Mouse (Mus musculus) liver, embryonic 13.5 days (tissue): ENCODE measurements around the gene Zbtb45. TPM values are rescaled to one million over a fixed set of nuclear protein-coding genes. Genes with fewer than 3 reads are reported as not detected.
A peak's percentile ranks its signal among the peaks of the same experiment; 100 is the strongest.

Experiments used
- ATAC-seq: fragments of 200-750 bp; cut with Nextera tagmentation; 2 replicates; pipeline ENCODE4 v1.8.0; 2017; ENCODE audit warnings: low read depth, mild to moderate bottlenecking, moderate number of reproducible peaks, moderate library complexity
- DNase-seq: peaks from one replicate; pipeline ENCODE4 v3.0.0; 2022
- H3K27ac ChIP-seq: fragments of 300-500 bp; sonication (generic); 2 replicates; pipeline ENCODE4 v1.5.1; 2015; ENCODE audit warnings: moderate library complexity, mild to moderate bottlenecking, inconsistent platforms
- H3K27me3 ChIP-seq: fragments of 300-500 bp; sonication (generic); 2 replicates; pipeline ENCODE4 v1.6.1; 2015; ENCODE audit warnings: mild to moderate bottlenecking, inconsistent platforms
- H3K36me3 ChIP-seq: fragments of 300-500 bp; sonication (generic); 2 replicates; pipeline ENCODE4 v1.6.1; 2015; ENCODE audit warnings: mild to moderate bottlenecking, inconsistent platforms
- H3K4me1 ChIP-seq: fragments of 300-500 bp; sonication (generic); replicated peaks from 2 replicates; pipeline ENCODE4 v1.6.1; 2015; ENCODE audit warnings: inconsistent platforms
- H3K4me2 ChIP-seq: fragments of 300-500 bp; sonication (generic); 2 replicates; pipeline ENCODE4 v1.6.1; 2015; ENCODE audit warnings: inconsistent platforms, mild to moderate bottlenecking, moderate library complexity
- H3K4me3 ChIP-seq: fragments of 300-500 bp; sonication (generic); replicated peaks from 2 replicates; pipeline ENCODE4 v1.5.1; 2015; ENCODE audit warnings: mild to moderate bottlenecking, inconsistent platforms
- H3K9ac ChIP-seq: fragments of 300-500 bp; sonication (generic); 2 replicates; pipeline ENCODE4 v1.6.1; 2015; ENCODE audit warnings: mild to moderate bottlenecking, inconsistent platforms
- H3K9me3 ChIP-seq: fragments of 300-500 bp; sonication (generic); replicated peaks from 2 replicates; pipeline ENCODE4 v1.6.1; 2016; ENCODE audit warnings: inconsistent platforms
- WGBS: fragments of 180-500 bp; shearing (Covaris S2); methylation state at CpG from one replicate; pipeline ENCODE4 v1.1.7; 2015; ENCODE audit not compliant: insufficient replicate concordance; 5-methylcytosine and 5-hydroxymethylcytosine counted together
- polyA plus RNA-seq: library from polyadenylated mRNA; unstranded; fragments of >200 nt; fragmentation: Nextera tagmentation; extraction: Ambion mirVana; gene quantifications from 2 replicates; pipeline ENCODE4 v1.2.1, GENCODE M21; 2015

Gene Zbtb45
- polyA plus RNA-seq, 1 experiment from 2014 or later, result 14.4 TPM

- ATAC-seq (no peak), DNase-seq (no peak)
- 41% methylated on average over 13 of the region's 13 CpGs for WGBS
- Histone ChIP-seq H3K27ac (peak overlapping the region; percentile 97), H3K9ac (peak overlapping the region; percentile 88), H3K27me3 (no peaks in the 10 kb centered on the region), H3K9me3 (no peaks in the 10 kb centered on the region), H3K4me1 (peaks cover 49% of the 10 kb centered on the region), H3K4me3 (peak overlapping the region; percentile 78), H3K4me2 (peak overlapping the region; percentile 74), H3K36me3 (peaks cover 66% of the 10 kb centered on the region)
These were observed 23.8 kb upstream of the Zbtb45 start for GRCm38 (mm10) chr7:13033451-13034147.

GRCm38 (mm10) chr7:13032541-13032940 lies 22.7 kb upstream of the Zbtb45 start:
- no peaks in the 10 kb centered on the region for H3K9me3 ChIP-seq
- ATAC-seq, result no peak
- H3K27ac ChIP-seq, result no peak overlapping the region
- WGBS, result 89% methylated on average over 7 of the region's 7 CpGs
- no peak for DNase-seq
- H3K9ac ChIP-seq, result peak overlapping the region; percentile 88; the same call in 1 of the 2 replicates
- peaks cover 48% of the 10 kb centered on the region for H3K4me1 ChIP-seq
- no peaks in the 10 kb centered on the region for H3K27me3 ChIP-seq
- peaks cover 77% of the 10 kb centered on the region for H3K36me3 ChIP-seq
- H3K4me2 ChIP-seq, result 0 out of 2 replicates have a peak overlapping the region, but pooled peaks have one; percentile 74
- peak overlapping the region; percentile 17; the same call in 1 of the 2 replicates for H3K4me3 ChIP-seq

DNA sequence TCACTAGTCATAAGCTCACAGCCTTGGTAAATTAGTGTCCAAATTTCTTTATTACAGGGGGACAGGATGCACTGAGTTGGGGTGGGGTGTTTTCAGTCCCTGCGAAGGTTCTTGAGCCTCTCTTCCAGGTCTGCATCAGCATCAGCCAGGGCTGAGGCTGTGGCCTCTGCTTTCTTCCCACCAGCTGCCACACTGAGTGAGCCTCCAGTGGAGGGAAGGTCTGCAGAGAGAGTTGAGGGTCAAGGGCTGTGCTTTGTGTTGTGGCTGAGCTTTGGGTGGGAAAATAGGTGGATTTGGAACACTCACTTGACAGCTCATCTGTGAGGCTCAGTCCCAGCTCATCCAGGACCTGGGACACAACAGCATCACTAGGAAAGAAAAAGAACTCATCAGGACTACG lies 22.1 kb upstream of the Zbtb45 start:
- no peak overlapping the region for H3K4me2 ChIP-seq
- H3K4me1 ChIP-seq, result peaks cover 49% of the 10 kb centered on the region
- 0 out of 2 replicates have a peak overlapping the region, but pooled peaks have one; percentile 10 for H3K9ac ChIP-seq
- H3K4me3 ChIP-seq, result no peak overlapping the region
- ATAC-seq (no peak), DNase-seq (no peak)
- WGBS, result 81% methylated on average over 2 of the region's 2 CpGs
- no peaks in the 10 kb centered on the region for H3K27me3 ChIP-seq
- H3K27ac ChIP-seq, result no peak overlapping the region; the same call in 1 of the 2 replicates
- H3K9me3 ChIP-seq, result no peaks in the 10 kb centered on the region
- peaks cover 82% of the 10 kb centered on the region for H3K36me3 ChIP-seq

DNA sequence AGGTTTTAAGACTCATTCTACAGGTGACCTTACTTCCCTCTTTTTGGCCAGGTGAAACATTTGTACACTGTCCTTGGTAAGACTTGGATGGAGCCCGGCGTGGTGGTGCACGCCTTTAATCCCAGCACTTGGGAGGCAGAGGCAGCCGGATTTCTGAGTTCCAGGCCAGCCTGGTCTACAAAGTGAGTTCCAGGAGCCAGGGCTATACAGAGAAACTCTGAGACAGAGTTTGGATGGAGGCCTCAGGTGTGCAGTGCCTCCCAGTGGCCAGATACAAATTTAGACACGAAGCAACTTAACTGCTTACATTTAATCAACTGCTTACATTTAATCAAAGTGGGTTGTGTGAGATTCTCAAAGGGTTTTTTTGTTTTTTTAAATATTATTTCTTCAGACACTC lies 21.2 kb upstream of the Zbtb45 start:
- Histone ChIP-seq H3K4me1 (peaks cover 49% of the 10 kb centered on the region), H3K9me3 (no peaks in the 10 kb centered on the region), H3K27me3 (no peaks in the 10 kb centered on the region), H3K4me3 (no peak overlapping the region), H3K9ac (no peak overlapping the region), H3K4me2 (no peak overlapping the region), H3K36me3 (peaks cover 88% of the 10 kb centered on the region), H3K27ac (no peak overlapping the region)
- ATAC-seq, result no peak
- WGBS, result 80% methylated on average over 5 of the region's 5 CpGs
- no peak for DNase-seq

- Histone ChIP-seq H3K27ac (no peak overlapping the region), H3K4me3 (no peak overlapping the region), H3K36me3 (peaks cover 83% of the 10 kb centered on the region), H3K9ac (no peak overlapping the region), H3K4me2 (no peak overlapping the region), H3K27me3 (no peaks in the 10 kb centered on the region), H3K9me3 (no peaks in the 10 kb centered on the region), H3K4me1 (peaks cover 46% of the 10 kb centered on the region)
- WGBS, result 86% methylated on average over 4 of the region's 4 CpGs
- DNase-seq (no peak), ATAC-seq (no peak)
These were observed 19.2 kb upstream of the Zbtb45 start for GRCm38 (mm10) chr7:13028986-13029385.

GRCm38 (mm10) chr7:13025511-13026112 lies 15.8 kb upstream of the Zbtb45 start:
- H3K9ac ChIP-seq, result peak overlapping the region; percentile 98
- no peaks in the 10 kb centered on the region for H3K27me3 ChIP-seq
- H3K4me2 ChIP-seq, result peak overlapping the region; percentile 98
- peaks cover 39% of the 10 kb centered on the region for H3K4me1 ChIP-seq
- H3K4me3 ChIP-seq, result peak overlapping the region; percentile 95
- 30% methylated on average over 4 of the region's 4 CpGs for WGBS
- DNase-seq (no peak), ATAC-seq (no peak)
- peak overlapping the region; percentile 97 for H3K27ac ChIP-seq
- H3K9me3 ChIP-seq, result no peaks in the 10 kb centered on the region
- H3K36me3 ChIP-seq, result peaks cover 52% of the 10 kb centered on the region

GRCm38 (mm10) chr7:13024805-13025204 lies 15.0 kb upstream of the Zbtb45 start:
- H3K27ac ChIP-seq, result peak overlapping the region; percentile 97
- peak; percentile 69 for DNase-seq
- H3K4me1 ChIP-seq, result peaks cover 39% of the 10 kb centered on the region
- peaks cover 44% of the 10 kb centered on the region for H3K36me3 ChIP-seq
- H3K9me3 ChIP-seq, result no peaks in the 10 kb centered on the region
- peak overlapping the region; percentile 98 for H3K4me2 ChIP-seq
- H3K4me3 ChIP-seq, result peak overlapping the region; percentile 95
- ATAC-seq, result peak; percentile 54
- WGBS, result under 1% methylated on average over 42 of the region's 44 CpGs
- peak overlapping the region; percentile 98 for H3K9ac ChIP-seq
- H3K27me3 ChIP-seq, result no peaks in the 10 kb centered on the region

DNA sequence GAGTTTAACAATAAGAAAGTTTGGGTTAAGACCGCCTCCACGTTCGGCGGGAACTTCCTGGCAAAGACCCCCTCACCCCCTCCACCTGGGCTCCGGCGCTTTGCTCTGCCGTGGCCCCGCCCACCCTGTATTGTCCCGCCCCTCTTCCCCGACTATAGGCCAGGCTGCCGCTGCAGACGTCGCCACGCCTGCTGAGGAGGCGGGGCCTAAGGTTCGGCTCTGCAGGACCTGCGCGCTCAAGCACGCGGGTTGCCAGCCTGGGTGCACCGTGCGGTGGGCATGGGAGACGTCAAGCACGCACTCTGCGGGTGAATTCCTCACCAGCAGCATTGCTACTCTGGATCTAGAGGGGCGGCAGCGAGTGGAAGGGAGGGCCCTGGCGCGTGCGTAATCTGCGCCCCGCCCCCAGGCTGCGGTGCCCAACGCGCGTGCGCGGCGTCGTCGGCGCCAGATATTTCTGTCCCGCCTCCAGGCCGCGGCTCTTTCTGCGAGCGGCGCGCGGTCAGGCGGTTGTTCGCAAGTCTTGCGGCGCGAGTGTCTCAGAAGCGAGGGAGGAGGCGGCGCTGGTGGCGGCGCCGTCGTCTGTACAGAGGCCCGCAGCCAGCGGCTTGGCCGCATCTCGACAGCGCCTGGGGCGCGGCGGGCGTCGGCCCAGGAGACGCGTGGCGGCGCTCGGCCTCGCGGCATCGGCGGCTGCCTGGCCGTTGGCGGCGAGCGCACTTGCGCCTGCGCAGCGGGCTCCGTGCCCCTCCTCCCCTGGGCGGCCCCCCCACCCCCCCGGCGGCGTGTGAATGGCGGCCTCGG lies 14.3 kb upstream of the Zbtb45 start:
- no peaks in the 10 kb centered on the region for H3K9me3 ChIP-seq
- H3K9ac ChIP-seq, result peak overlapping the region; percentile 98
- peaks cover 37% of the 10 kb centered on the region for H3K36me3 ChIP-seq

DNA sequence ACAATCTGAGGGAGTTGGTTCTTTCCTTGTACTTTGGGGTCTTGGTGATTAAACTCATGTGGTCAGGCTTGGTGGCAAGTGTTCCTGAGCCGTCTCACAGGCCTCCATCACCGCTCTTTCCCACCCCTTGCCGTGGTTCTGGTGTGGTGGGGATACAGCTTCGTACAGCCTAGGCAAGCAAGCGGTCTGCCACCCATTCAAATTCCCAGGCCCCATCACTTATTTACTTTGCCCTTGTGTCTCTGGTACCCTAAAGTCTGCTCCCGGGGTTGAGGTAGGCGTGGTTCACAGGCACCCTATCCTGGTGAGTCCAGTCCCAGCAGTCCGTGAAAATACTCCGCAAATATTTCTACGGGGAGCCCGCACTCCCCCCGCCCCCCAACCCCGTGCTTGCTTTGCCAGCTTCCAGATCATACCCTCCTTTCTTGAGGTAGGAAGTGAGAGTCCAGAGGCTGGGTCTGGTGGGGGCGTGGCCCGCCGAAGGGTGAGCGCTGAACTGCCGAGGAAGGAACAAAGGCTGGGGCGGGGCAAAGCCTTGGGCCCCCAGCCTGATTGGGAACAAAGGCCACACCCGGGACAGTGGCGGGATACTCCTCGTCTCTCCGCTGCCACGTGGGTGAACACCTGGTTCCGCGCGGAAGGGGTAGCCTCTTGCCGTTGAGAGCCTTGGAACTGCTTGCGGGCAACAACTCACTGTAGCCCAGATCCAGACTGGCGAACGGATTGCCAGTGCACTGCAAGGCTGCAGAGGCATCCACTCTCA lies 13.1 kb upstream of the Zbtb45 start:
- no peaks in the 10 kb centered on the region for H3K27me3 ChIP-seq
- 4% methylated on average over 31 of the region's 31 CpGs for WGBS
- peak overlapping the region; percentile 95 for H3K4me3 ChIP-seq
- peak; percentile 43 for ATAC-seq
- peak overlapping the region; percentile 98 for H3K9ac ChIP-seq
- H3K36me3 ChIP-seq, result peaks cover 25% of the 10 kb centered on the region
- H3K9me3 ChIP-seq, result no peaks in the 10 kb centered on the region
- peak overlapping the region; percentile 97 for H3K27ac ChIP-seq
- H3K4me2 ChIP-seq, result peak overlapping the region; percentile 98
- H3K4me1 ChIP-seq, result peaks cover 40% of the 10 kb centered on the region
- DNase-seq, result peak; percentile 74

More for the DNA sequence above, 14.3 kb upstream of the Zbtb45 start:
- no peaks in the 10 kb centered on the region for H3K27me3 ChIP-seq
- WGBS, result under 1% methylated on average over 93 of the region's 95 CpGs
- H3K4me2 ChIP-seq, result peak overlapping the region; percentile 98
- peak overlapping the region; percentile 95 for H3K4me3 ChIP-seq
- peaks cover 39% of the 10 kb centered on the region for H3K4me1 ChIP-seq
- peak overlapping the region; percentile 97 for H3K27ac ChIP-seq
- ATAC-seq, result peak; percentile 78
- peak; percentile 91 for DNase-seq

- H3K36me3 ChIP-seq, result no peaks in the 10 kb centered on the region
- no peaks in the 10 kb centered on the region for H3K9me3 ChIP-seq
- H3K9ac ChIP-seq, result no peak overlapping the region
- no peak overlapping the region for H3K4me3 ChIP-seq
- no peak for ATAC-seq
- no peaks in the 10 kb centered on the region for H3K27me3 ChIP-seq
- WGBS, result 69% methylated on average over 1 of the region's 1 CpGs
- no peak for DNase-seq
- no peak overlapping the region for H3K4me2 ChIP-seq
- H3K27ac ChIP-seq, result no peak overlapping the region
- peaks cover 40% of the 10 kb centered on the region for H3K4me1 ChIP-seq
These were observed 5.4 kb upstream of the Zbtb45 start for GRCm38 (mm10) chr7:13015217-13015616.
